Mouse (Mus musculus): ENCODE results near the gene Apoa2.

DNA sequence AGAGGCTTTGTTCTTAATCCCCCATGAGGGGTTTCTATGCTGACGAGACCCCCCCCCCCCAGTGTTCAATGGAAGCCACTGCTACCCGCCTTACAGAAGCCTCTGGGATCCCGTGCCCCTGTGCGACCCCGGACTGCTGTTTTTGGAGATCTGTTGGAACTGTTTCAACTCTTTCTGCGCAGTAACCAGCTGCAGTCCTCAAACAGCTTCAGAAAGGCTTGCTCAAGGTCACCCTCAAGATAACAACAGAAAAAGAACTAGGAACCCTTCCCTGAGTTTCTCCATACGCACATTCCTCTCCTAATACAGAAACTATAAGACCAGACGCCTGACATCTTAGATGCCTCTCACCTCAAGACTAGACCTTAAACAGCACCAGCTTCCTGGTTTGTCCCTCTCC lies 35.8 kb upstream of the Apoa2 start:
- no peak for TF ChIP-seq E2F4 (IDR thresholded peaks at IDR 0.05; ENCODE audit: insufficient read depth)
- no peak for TF ChIP-seq POLR2A (IDR thresholded peaks at IDR 0.05; ENCODE audit: insufficient read length, low read depth)
- no peak for TF ChIP-seq TCF12 (IDR thresholded peaks at IDR 0.05; ENCODE audit: insufficient read depth, poor library complexity, severe bottlenecking)
- TF ChIP-seq POLR2AphosphoS2 (IDR thresholded peaks at IDR 0.05; ENCODE audit: insufficient read length, low read depth): no peak
- TF ChIP-seq USF1 (IDR thresholded peaks at IDR 0.05; ENCODE audit: low read depth): no peak
- no peak for TF ChIP-seq REST (IDR thresholded peaks at IDR 0.05; ENCODE audit: insufficient read depth, insufficient read length)
- TF ChIP-seq MYOG (IDR thresholded peaks at IDR 0.05; ENCODE audit: control insufficient read depth in 1 of 3, insufficient read depth in 1 of 3, insufficient read length in 2 of 3, low read depth in 2 of 3): no peak

Data from myocyte (in vitro differentiated cells).